Mouse (Mus musculus) embryonic facial prominence, embryonic 14.5 days (tissue): Measurements from ENCODE around the gene Ehf. TPM values are rescaled to one million over a fixed set of nuclear protein-coding genes. Genes with fewer than 3 reads are reported as not detected.

Experiments used
- ATAC-seq: fragments of 200-750 bp; cut with Nextera tagmentation; 2 replicates; pipeline ENCODE4 v1.8.0; 2017; ENCODE audit warnings: low read depth, moderate number of reproducible peaks, moderate TSS enrichment
- DNase-seq: peaks from one replicate; pipeline ENCODE4 v3.0.0-alpha.2; 2015; ENCODE audit warnings: low spot score
- H3K27ac ChIP-seq: fragments of 300-500 bp; sonication (generic); replicated peaks from 2 replicates; pipeline ENCODE4 v1.5.1; 2014; ENCODE audit warnings: low read depth, mild to moderate bottlenecking, low read length, moderate library complexity
- H3K27me3 ChIP-seq: fragments of 300-500 bp; sonication (generic); replicated peaks from 2 replicates; pipeline ENCODE4 v1.6.1; 2014; ENCODE audit warnings: low read length; ENCODE audit not compliant: control insufficient read depth, insufficient read depth
- H3K36me3 ChIP-seq: fragments of 300-500 bp; sonication (generic); 2 replicates; pipeline ENCODE4 v1.6.1; 2014; ENCODE audit warnings: low read length, mixed read lengths; ENCODE audit not compliant: control insufficient read depth, insufficient read depth
- H3K4me1 ChIP-seq: fragments of 300-500 bp; sonication (generic); 2 replicates; pipeline ENCODE4 v1.6.1; 2014; ENCODE audit warnings: antibody characterized with exemption, low read length; ENCODE audit not compliant: control insufficient read depth, insufficient read depth
- H3K4me2 ChIP-seq: fragments of 300-500 bp; sonication (generic); 2 replicates; pipeline ENCODE4 v1.6.1; 2014; ENCODE audit warnings: low read depth, mild to moderate bottlenecking, low read length, moderate library complexity, mixed read lengths
- H3K4me3 ChIP-seq: fragments of 300-500 bp; sonication (generic); 2 replicates; pipeline ENCODE4 v1.5.1; 2014; ENCODE audit warnings: low read depth, mild to moderate bottlenecking, low read length
- H3K9ac ChIP-seq: fragments of 300-500 bp; sonication (generic); 2 replicates; pipeline ENCODE4 v1.6.1; 2014; ENCODE audit warnings: low read depth, mild to moderate bottlenecking, low read length, moderate library complexity, mixed read lengths
- H3K9me3 ChIP-seq: fragments of 300-500 bp; sonication (generic); 2 replicates; pipeline ENCODE4 v1.6.1; 2016; ENCODE audit warnings: low read length; ENCODE audit not compliant: control insufficient read depth
- WGBS: fragments of 180-500 bp; shearing (Covaris S2); extraction: QIAGEN DNeasy Blood & Tissue Kit; methylation state at CpG from one replicate; pipeline ENCODE4 v1.1.7; 2014; 5-methylcytosine and 5-hydroxymethylcytosine counted together
- polyA plus RNA-seq: library from polyadenylated mRNA; unstranded; fragments of >200 nt; fragmentation: Nextera tagmentation; extraction: Ambion mirVana; gene quantifications from 2 replicates; pipeline ENCODE4 v1.2.1, GENCODE M21; 2014

Gene Ehf
- polyA plus RNA-seq, 1 experiment from 2014 or later: 13.1 TPM

DNA sequence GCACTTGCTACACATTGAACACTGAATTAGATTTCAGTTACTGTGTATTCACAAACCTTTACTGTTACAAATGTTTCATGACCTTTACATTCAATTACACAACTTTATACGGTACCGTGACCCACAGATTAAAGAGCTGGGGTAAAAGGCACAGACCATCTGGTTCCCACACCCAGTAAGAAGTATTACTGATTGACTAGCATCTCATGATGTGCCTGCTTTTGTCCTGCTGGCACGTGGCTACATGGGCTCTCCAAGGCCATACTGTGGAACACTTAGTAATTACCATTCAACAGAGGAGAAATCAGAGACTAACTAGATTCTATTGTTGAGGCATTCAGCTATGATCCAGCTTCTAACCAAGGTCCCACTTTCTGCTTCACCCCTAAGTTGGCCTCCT is 32.9 kb upstream of the Ehf start:
- Histone ChIP-seq H3K4me1 (no peaks in the 10 kb centered on the region), H3K27ac (no peak overlapping the region), H3K9ac (no peak overlapping the region), H3K4me2 (no peak overlapping the region), H3K36me3 (no peaks in the 10 kb centered on the region), H3K27me3 (no peaks in the 10 kb centered on the region), H3K9me3 (no peaks in the 10 kb centered on the region), H3K4me3 (no peak overlapping the region)
- DNase-seq: no peak
- no peak for ATAC-seq
- 81% methylated on average over 3 of the region's 3 CpGs for WGBS

GRCm38 (mm10) chr2:103331666-103332191 is 28.7 kb upstream of the Ehf start:
- Histone ChIP-seq H3K36me3 (no peaks in the 10 kb centered on the region), H3K27ac (no peak overlapping the region), H3K9ac (no peak overlapping the region), H3K4me3 (no peak overlapping the region), H3K9me3 (no peaks in the 10 kb centered on the region), H3K4me2 (no peak overlapping the region), H3K4me1 (no peaks in the 10 kb centered on the region), H3K27me3 (no peaks in the 10 kb centered on the region)
- DNase-seq (no peak), ATAC-seq (no peak)
- WGBS: 69% methylated on average over 3 of the region's 3 CpGs

- H3K4me3 ChIP-seq: no peak overlapping the region
- DNase-seq (no peak), ATAC-seq (no peak)
- no peaks in the 10 kb centered on the region for H3K4me1 ChIP-seq
- no peak overlapping the region for H3K27ac ChIP-seq
- H3K9me3 ChIP-seq: no peaks in the 10 kb centered on the region
- H3K36me3 ChIP-seq: no peaks in the 10 kb centered on the region
- no peak overlapping the region for H3K4me2 ChIP-seq
- WGBS: 91% methylated on average over 4 of the region's 4 CpGs
- no peak overlapping the region for H3K9ac ChIP-seq
- no peaks in the 10 kb centered on the region for H3K27me3 ChIP-seq
These were observed 25.7 kb upstream of the Ehf start for GRCm38 (mm10) chr2:103328731-103329130.

DNA sequence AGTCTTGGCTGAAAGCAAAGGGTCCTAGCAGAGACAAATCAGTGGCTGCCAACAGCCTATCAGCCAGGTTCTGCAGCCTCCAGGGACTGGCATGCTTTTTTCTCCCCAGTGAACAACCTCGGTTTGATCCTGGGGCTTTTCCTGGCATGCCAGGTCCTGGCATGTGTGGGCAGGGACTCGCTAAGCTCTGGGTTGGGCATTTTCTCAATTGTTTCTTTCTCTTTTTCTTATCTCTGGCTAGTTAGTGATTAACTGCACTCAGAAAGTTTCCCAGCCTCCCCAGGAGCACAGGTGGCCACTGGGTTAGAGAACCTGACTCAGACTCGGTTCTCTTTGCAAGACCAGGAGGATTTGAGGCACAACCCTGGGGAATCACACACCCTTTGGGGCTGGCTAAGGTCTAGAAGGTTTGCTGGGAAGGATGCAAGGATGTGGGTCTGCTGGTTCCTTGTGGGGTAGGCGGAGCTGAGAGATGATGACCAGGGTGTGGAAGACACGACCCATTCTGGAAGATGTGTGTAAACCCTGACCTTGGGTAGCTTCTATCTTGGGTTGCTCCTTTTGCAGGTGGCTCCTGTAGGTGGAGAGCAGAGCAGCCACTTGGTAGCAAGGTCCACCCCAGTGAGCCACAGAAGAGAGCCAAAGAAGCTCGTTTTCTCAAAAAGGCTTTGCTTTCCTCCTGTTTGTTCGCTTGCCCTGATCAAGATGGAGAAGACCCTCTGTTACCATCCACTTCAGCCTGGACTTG is 22.4 kb upstream of the Ehf start:
- 70% methylated on average over 7 of the region's 7 CpGs for WGBS
- no peak for DNase-seq
- H3K27ac ChIP-seq: no peak overlapping the region

GRCm38 (mm10) chr2:103324320-103324719 is 21.2 kb upstream of the Ehf start:
- no peak overlapping the region for H3K27ac ChIP-seq
- DNase-seq: no peak
- 63% methylated on average over 2 of the region's 2 CpGs for WGBS

More for the DNA sequence above, 22.4 kb upstream of the Ehf start:
- no peaks in the 10 kb centered on the region for H3K36me3 ChIP-seq
- H3K4me3 ChIP-seq: no peak overlapping the region
- no peak overlapping the region for H3K4me2 ChIP-seq
- no peaks in the 10 kb centered on the region for H3K27me3 ChIP-seq
- no peaks in the 10 kb centered on the region for H3K9me3 ChIP-seq
- H3K9ac ChIP-seq: no peak overlapping the region
- no peaks in the 10 kb centered on the region for H3K4me1 ChIP-seq
- no peak for ATAC-seq

DNA sequence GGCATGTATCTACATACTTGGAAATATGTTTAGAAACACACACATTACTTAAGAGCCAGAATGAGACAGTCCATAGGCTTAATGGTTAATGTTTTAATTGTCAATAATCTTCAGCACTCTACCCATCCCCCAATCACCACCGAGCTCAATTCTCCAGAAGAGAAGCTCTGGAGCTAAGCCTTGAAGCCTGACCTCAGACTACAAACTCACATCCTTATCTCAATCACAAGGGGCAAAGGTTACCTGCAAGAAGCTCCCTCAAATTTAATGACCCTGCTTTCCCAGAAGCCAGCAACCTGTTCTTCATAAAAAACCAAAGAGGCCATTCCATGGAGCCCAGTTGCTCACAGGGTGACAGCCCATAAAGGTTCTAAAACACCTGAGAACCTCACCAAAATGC is 19.1 kb upstream of the Ehf start:
- DNase-seq (no peak), ATAC-seq (no peak)
- H3K9ac ChIP-seq: no peak overlapping the region
- no peaks in the 10 kb centered on the region for H3K4me1 ChIP-seq
- no peak overlapping the region for H3K4me3 ChIP-seq
- no peaks in the 10 kb centered on the region for H3K27me3 ChIP-seq
- WGBS: 61% methylated on average over 1 of the region's 1 CpGs
- H3K9me3 ChIP-seq: no peaks in the 10 kb centered on the region
- H3K4me2 ChIP-seq: no peak overlapping the region
- H3K27ac ChIP-seq: no peak overlapping the region
- no peaks in the 10 kb centered on the region for H3K36me3 ChIP-seq

More at GRCm38 (mm10) chr2:103324320-103324719, 21.2 kb upstream of the Ehf start:
- ATAC-seq: peak; percentile 53; the same call in 1 of the 2 replicates
- Histone ChIP-seq H3K27me3 (no peaks in the 10 kb centered on the region), H3K9ac (no peak overlapping the region), H3K4me1 (no peaks in the 10 kb centered on the region), H3K4me2 (no peak overlapping the region), H3K4me3 (no peak overlapping the region), H3K9me3 (no peaks in the 10 kb centered on the region), H3K36me3 (no peaks in the 10 kb centered on the region)

GRCm38 (mm10) chr2:103321638-103322037 is 18.6 kb upstream of the Ehf start:
- no peaks in the 10 kb centered on the region for H3K9me3 ChIP-seq
- ATAC-seq (no peak), DNase-seq (no peak)
- no peak overlapping the region for H3K27ac ChIP-seq
- no peak overlapping the region for H3K4me2 ChIP-seq
- 87% methylated on average over 4 of the region's 4 CpGs for WGBS
- no peaks in the 10 kb centered on the region for H3K36me3 ChIP-seq
- no peak overlapping the region for H3K4me3 ChIP-seq
- no peaks in the 10 kb centered on the region for H3K4me1 ChIP-seq
- H3K27me3 ChIP-seq: no peaks in the 10 kb centered on the region
- no peak overlapping the region for H3K9ac ChIP-seq

DNA sequence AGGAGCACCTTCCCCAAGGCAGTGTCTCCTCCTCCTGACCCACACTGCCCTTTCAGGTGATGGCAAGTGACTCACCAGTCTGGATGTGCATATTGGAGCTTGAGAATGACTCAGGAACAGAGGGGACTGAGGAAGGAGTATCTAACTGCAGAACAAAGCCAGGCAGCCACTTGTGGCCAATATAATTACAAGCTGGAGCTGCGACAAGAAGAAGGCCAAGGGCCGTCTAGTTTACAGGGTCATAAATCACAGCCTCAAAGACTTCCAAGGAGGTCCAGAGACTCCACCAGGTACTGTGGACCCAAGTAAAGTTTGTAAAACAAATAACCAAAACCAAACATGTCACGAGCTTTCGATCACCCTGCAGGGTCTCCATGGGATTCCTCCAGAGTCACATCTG is 10.9 kb upstream of the Ehf start:
- H3K4me1 ChIP-seq: no peaks in the 10 kb centered on the region
- H3K9me3 ChIP-seq: no peaks in the 10 kb centered on the region
- 81% methylated on average over 4 of the region's 4 CpGs for WGBS
- H3K9ac ChIP-seq: no peak overlapping the region
- H3K4me2 ChIP-seq: no peak overlapping the region
- no peak for ATAC-seq
- no peak overlapping the region for H3K27ac ChIP-seq
- DNase-seq: no peak
- no peaks in the 10 kb centered on the region for H3K36me3 ChIP-seq
- no peak overlapping the region for H3K4me3 ChIP-seq
- no peaks in the 10 kb centered on the region for H3K27me3 ChIP-seq

DNA sequence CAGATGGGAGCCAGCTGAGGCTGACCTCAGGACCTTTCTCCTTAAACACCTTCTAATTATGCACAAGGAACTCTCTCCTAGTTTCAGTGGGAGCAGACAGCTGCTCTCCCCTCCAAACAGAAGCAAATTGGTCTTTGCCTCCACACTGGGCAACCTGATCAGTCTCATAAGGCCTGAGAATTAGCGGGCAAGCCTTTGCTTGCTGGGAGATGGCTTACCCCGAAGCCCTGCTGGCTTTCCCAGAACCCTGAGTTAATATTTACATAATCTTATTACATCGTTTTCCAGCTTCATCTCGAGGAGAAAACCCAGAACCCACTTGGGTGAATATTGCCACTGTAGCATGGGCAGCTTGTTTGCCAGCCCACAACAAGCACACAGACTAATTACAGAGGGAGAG is 9.6 kb upstream of the Ehf start:
- H3K9me3 ChIP-seq: no peaks in the 10 kb centered on the region
- WGBS: 32% methylated on average over 4 of the region's 4 CpGs
- H3K4me2 ChIP-seq: no peak overlapping the region
- ATAC-seq (0 out of 2 replicates have a peak, but pooled peaks have one; percentile 60), DNase-seq (peak; percentile 33)
- H3K9ac ChIP-seq: no peak overlapping the region
- no peaks in the 10 kb centered on the region for H3K27me3 ChIP-seq
- H3K4me3 ChIP-seq: no peak overlapping the region
- H3K4me1 ChIP-seq: no peaks in the 10 kb centered on the region
- no peak overlapping the region for H3K27ac ChIP-seq
- no peaks in the 10 kb centered on the region for H3K36me3 ChIP-seq
